Mouse (Mus musculus) forebrain, embryonic 15.5 days (tissue): ENCODE measurements around the gene Nucb1. TPM values are rescaled to one million over a fixed set of nuclear protein-coding genes. Genes with fewer than 3 reads are reported as not detected.
"Not testable (repeated sequence)": the region's sequence is repeated elsewhere in the genome, so short reads cannot be mapped to it uniquely, and the experiment has no call there.

Experiments used
- ATAC-seq: fragments of 200-750 bp; cut with Nextera tagmentation; replicated peaks from 2 replicates; pipeline ENCODE4 v1.8.0; 2017; ENCODE audit warnings: mild to moderate bottlenecking, moderate TSS enrichment, moderate library complexity
- H3K27ac ChIP-seq: fragments of 300-500 bp; sonication (generic); replicated peaks from 2 replicates; pipeline ENCODE4 v1.5.1; 2015; ENCODE audit warnings: mild to moderate bottlenecking, inconsistent platforms
- H3K27me3 ChIP-seq: fragments of 300-500 bp; sonication (generic); 2 replicates; pipeline ENCODE4 v1.6.1; 2015; ENCODE audit warnings: inconsistent platforms
- H3K36me3 ChIP-seq: fragments of 300-500 bp; sonication (generic); 2 replicates; pipeline ENCODE4 v1.6.1; 2015; ENCODE audit warnings: mild to moderate bottlenecking, inconsistent platforms
- H3K4me1 ChIP-seq: fragments of 300-500 bp; sonication (generic); 2 replicates; pipeline ENCODE4 v1.6.1; 2015; ENCODE audit warnings: inconsistent platforms
- H3K4me2 ChIP-seq: fragments of 300-500 bp; sonication (generic); replicated peaks from 2 replicates; pipeline ENCODE4 v1.6.1; 2015; ENCODE audit warnings: mild to moderate bottlenecking, inconsistent platforms
- H3K4me3 ChIP-seq: fragments of 300-500 bp; sonication (generic); 2 replicates; pipeline ENCODE4 v1.5.1; 2015; ENCODE audit warnings: mild to moderate bottlenecking, inconsistent platforms
- H3K9ac ChIP-seq: fragments of 300-500 bp; sonication (generic); replicated peaks from 2 replicates; pipeline ENCODE4 v1.6.1; 2015; ENCODE audit warnings: mild to moderate bottlenecking, inconsistent platforms
- H3K9me3 ChIP-seq: fragments of 300-500 bp; sonication (generic); 2 replicates; pipeline ENCODE4 v1.6.1; 2016; ENCODE audit warnings: inconsistent platforms
- WGBS: fragments of 180-500 bp; shearing (Covaris S2); methylation state at CpG from one replicate; pipeline ENCODE4 v1.1.7; 2015; ENCODE audit warnings: mixed read lengths; 5-methylcytosine and 5-hydroxymethylcytosine counted together
- polyA plus RNA-seq: library from polyadenylated mRNA; unstranded; fragments of >200 nt; fragmentation: Nextera tagmentation; extraction: Ambion mirVana; gene quantifications from 2 replicates; pipeline ENCODE4 v1.2.1, GENCODE M21; 2015

Gene Nucb1
- polyA plus RNA-seq, 1 experiment from 2014 or later: 95.0 TPM

- no peaks in the 10 kb centered on the region for H3K4me1 ChIP-seq
- WGBS: 84% methylated on average over 9 of the region's 9 CpGs
- H3K4me2 ChIP-seq: no peak overlapping the region
- no peak for ATAC-seq
- no peaks in the 10 kb centered on the region for H3K27me3 ChIP-seq
- no peaks in the 10 kb centered on the region for H3K9me3 ChIP-seq
- peaks cover 52% of the 10 kb centered on the region for H3K36me3 ChIP-seq
- no peak overlapping the region for H3K27ac ChIP-seq
- no peak overlapping the region for H3K9ac ChIP-seq
- H3K4me3 ChIP-seq: no peak overlapping the region
Observed at GRCm38 (mm10) chr7:45494548-45494947, 15.7 kb downstream of the Nucb1 start.

- H3K4me2 ChIP-seq: no peak overlapping the region
- H3K9ac ChIP-seq: no peak overlapping the region
- H3K27me3 ChIP-seq: no peaks in the 10 kb centered on the region
- peaks cover 37% of the 10 kb centered on the region for H3K36me3 ChIP-seq
- H3K27ac ChIP-seq: no peak overlapping the region
- WGBS: 93% methylated on average over 5 of the region's 5 CpGs
- H3K9me3 ChIP-seq: no peaks in the 10 kb centered on the region
- peaks cover 14% of the 10 kb centered on the region for H3K4me1 ChIP-seq
- no peak for ATAC-seq
- H3K4me3 ChIP-seq: no peak overlapping the region
Observed at GRCm38 (mm10) chr7:45492951-45493350, 17.3 kb downstream of the Nucb1 start.

GRCm38 (mm10) chr7:45492225-45492844 is 17.9 kb downstream of the Nucb1 start:
- no peaks in the 10 kb centered on the region for H3K27me3 ChIP-seq
- no peak overlapping the region for H3K9ac ChIP-seq
- peaks cover 34% of the 10 kb centered on the region for H3K36me3 ChIP-seq
- H3K4me2 ChIP-seq: no peak overlapping the region
- ATAC-seq: no peak
- H3K9me3 ChIP-seq: no peaks in the 10 kb centered on the region
- no peak overlapping the region for H3K27ac ChIP-seq
- H3K4me3 ChIP-seq: no peak overlapping the region
- H3K4me1 ChIP-seq: peaks cover 16% of the 10 kb centered on the region
- 93% methylated on average over 8 of the region's 8 CpGs for WGBS

- Histone ChIP-seq H3K9me3 (no peaks in the 10 kb centered on the region), H3K36me3 (peaks cover 28% of the 10 kb centered on the region), H3K9ac (no peak overlapping the region), H3K27ac (no peak overlapping the region), H3K27me3 (no peaks in the 10 kb centered on the region), H3K4me1 (peaks cover 16% of the 10 kb centered on the region), H3K4me3 (no peak overlapping the region), H3K4me2 (no peak overlapping the region)
- WGBS: 30% methylated on average over 3 of the region's 3 CpGs
- ATAC-seq: no peak
Observed at GRCm38 (mm10) chr7:45491264-45491663, 18.9 kb downstream of the Nucb1 start.

GRCm38 (mm10) chr7:45490822-45491221 is 19.4 kb downstream of the Nucb1 start:
- no peaks in the 10 kb centered on the region for H3K9me3 ChIP-seq
- no peak overlapping the region for H3K4me2 ChIP-seq
- H3K27ac ChIP-seq: no peak overlapping the region
- no peak overlapping the region for H3K4me3 ChIP-seq
- ATAC-seq: no peak
- peaks cover 28% of the 10 kb centered on the region for H3K36me3 ChIP-seq
- no peaks in the 10 kb centered on the region for H3K27me3 ChIP-seq
- no peak overlapping the region for H3K9ac ChIP-seq
- 63% methylated on average over 9 of the region's 9 CpGs for WGBS
- H3K4me1 ChIP-seq: peaks cover 16% of the 10 kb centered on the region

- H3K4me2 ChIP-seq: no peak overlapping the region
- H3K9ac ChIP-seq: no peak overlapping the region
- no peaks in the 10 kb centered on the region for H3K27me3 ChIP-seq
- no peaks in the 10 kb centered on the region for H3K9me3 ChIP-seq
- 83% methylated on average over 7 of the region's 7 CpGs for WGBS
- no peak overlapping the region for H3K4me3 ChIP-seq
- no peak for ATAC-seq
- peaks cover 16% of the 10 kb centered on the region for H3K4me1 ChIP-seq
- no peak overlapping the region for H3K27ac ChIP-seq
- peaks cover 18% of the 10 kb centered on the region for H3K36me3 ChIP-seq
Observed at GRCm38 (mm10) chr7:45489578-45489977, 20.6 kb downstream of the Nucb1 start.

- Histone ChIP-seq H3K36me3 (peaks cover 8% of the 10 kb centered on the region), H3K27me3 (no peaks in the 10 kb centered on the region), H3K9ac (peak within 1 kb of the TSS; percentile 56), H3K4me3 (peak within 1 kb of the TSS; percentile 39), H3K27ac (peak within 1 kb of the TSS; percentile 68), H3K4me1 (peaks cover 16% of the 10 kb centered on the region), H3K9me3 (no peaks in the 10 kb centered on the region), H3K4me2 (peak within 1 kb of the TSS; percentile 81)
- ATAC-seq: peak; percentile 71
- 7% methylated on average over 37 of the region's 38 CpGs for WGBS
Observed at GRCm38 (mm10) chr7:45488293-45489204, 21.7 kb downstream of the Nucb1 start, which contains the start of gene Dhdh. Gene Dhdh, minus strand, starts transcription at chr7:45488805.

GRCm38 (mm10) chr7:45487861-45488292 is 22.3 kb downstream of the Nucb1 start:
- Histone ChIP-seq H3K9ac (peak overlapping the region; percentile 56; the same call in 1 of the 2 replicates), H3K9me3 (no peaks in the 10 kb centered on the region), H3K4me3 (peak overlapping the region; percentile 39), H3K27me3 (no peaks in the 10 kb centered on the region), H3K27ac (peak overlapping the region; percentile 68), H3K36me3 (peaks cover 1% of the 10 kb centered on the region; the same call in 1 of the 2 replicates), H3K4me1 (peaks cover 16% of the 10 kb centered on the region), H3K4me2 (peak overlapping the region; percentile 81)
- 15% methylated on average over 11 of the region's 11 CpGs for WGBS
- ATAC-seq: peak; percentile 67

- Histone ChIP-seq H3K9ac (no peak within 1 kb of the TSS), H3K27me3 (no peaks in the 10 kb centered on the region), H3K4me3 (no peak within 1 kb of the TSS), H3K27ac (no peak within 1 kb of the TSS), H3K9me3 (no peaks in the 10 kb centered on the region), H3K36me3 (no peaks in the 10 kb centered on the region), H3K4me2 (no peak within 1 kb of the TSS), H3K4me1 (peaks cover 16% of the 10 kb centered on the region)
- no peak for ATAC-seq
- whole genome bisulfite sequencing: 87% methylated on average over 12 of the region's 12 CpGs
Observed at GRCm38 (mm10) chr7:45486761-45487415, 23.3 kb downstream of the Nucb1 start, which contains the start of gene Gm45808. Gene Gm45808, minus strand, starts transcription at chr7:45486811.

- H3K9me3 ChIP-seq: no peaks in the 10 kb centered on the region
- H3K36me3 ChIP-seq: no peaks in the 10 kb centered on the region
- H3K4me1 ChIP-seq: peaks cover 16% of the 10 kb centered on the region
- H3K27me3 ChIP-seq: no peaks in the 10 kb centered on the region
- H3K27ac ChIP-seq: no peak overlapping the region
- WGBS: 85% methylated on average over 7 of the region's 7 CpGs
- no peak overlapping the region for H3K4me2 ChIP-seq
- no peak overlapping the region for H3K9ac ChIP-seq
- ATAC-seq: no peak
- H3K4me3 ChIP-seq: no peak overlapping the region
Observed at GRCm38 (mm10) chr7:45486158-45486557, 24.0 kb downstream of the Nucb1 start.

GRCm38 (mm10) chr7:45484985-45485384 is 25.2 kb downstream of the Nucb1 start:
- WGBS: 93% methylated on average over 5 of the region's 5 CpGs
- not testable (repeated sequence) for H3K27ac ChIP-seq, ATAC-seq, H3K9ac ChIP-seq, H3K36me3 ChIP-seq, H3K4me3 ChIP-seq, H3K4me2 ChIP-seq, H3K27me3 ChIP-seq, H3K9me3 ChIP-seq
- peaks cover 16% of the 10 kb centered on the region for H3K4me1 ChIP-seq

- no peak for ATAC-seq
- H3K27me3 ChIP-seq: no peaks in the 10 kb centered on the region
- H3K9ac ChIP-seq: no peak overlapping the region
- no peak overlapping the region for H3K27ac ChIP-seq
- 89% methylated on average over 1 of the region's 1 CpGs for WGBS
- H3K4me1 ChIP-seq: no peaks in the 10 kb centered on the region
- H3K9me3 ChIP-seq: no peaks in the 10 kb centered on the region
- H3K36me3 ChIP-seq: no peaks in the 10 kb centered on the region
- H3K4me3 ChIP-seq: no peak overlapping the region
- no peak overlapping the region for H3K4me2 ChIP-seq
Observed at GRCm38 (mm10) chr7:45482166-45482565, 28.0 kb downstream of the Nucb1 start.
